In genomic region chr6:22983769-22984519, GRCm38 (mm10) we compare ENCODE assay signal across 9 mouse cellular contexts.
DNase-seq lines count a peak whose midpoint lies in the region; ATAC-seq lines count a peak whose summit lies in the region.
"Had no signal": no experiment of that assay in that cellular context is flagged by ENCODE, and none has a peak within 500 bp of the region (broad histone marks: within the 10 kb centered on the region; RNA-seq: fewer than 3 reads in every experiment).

No protein-coding gene starts in this region.

- H3K36me3 ChIP-seq in heart, embryonic 11.5 days (ENCODE audit: control insufficient read depth, insufficient read depth, low read length): no peaks in the 10 kb centered on the region
- H3K36me3 ChIP-seq in hindbrain, embryonic 14.5 days (replicated peaks; ENCODE audit: control insufficient read depth, insufficient read depth): 0 out of 2 replicates have a peak, but pooled peaks cover 7% of the 10 kb centered on the region
- no peaks in the 10 kb centered on the region for H3K36me3 ChIP-seq in liver, embryonic 11.5 days (ENCODE audit: control insufficient read depth, insufficient read depth, low read length)
- H3K36me3 ChIP-seq: limb, embryonic 12.5 days had no signal

- no peaks in the 10 kb centered on the region for H3K9me3 ChIP-seq in heart, embryonic 11.5 days (replicated peaks; ENCODE audit: control insufficient read depth, low read length)
- H3K9me3 ChIP-seq in hindbrain, embryonic 14.5 days (ENCODE audit: control insufficient read depth, low read length): peaks cover 10% of the 10 kb centered on the region
- 0 out of 2 replicates have a peak, but pooled peaks cover 3% of the 10 kb centered on the region for H3K9me3 ChIP-seq in liver, embryonic 11.5 days (ENCODE audit: control insufficient read depth, low read length)

- no peak overlapping the region for H3K27ac ChIP-seq in heart, embryonic 11.5 days (ENCODE audit: low read depth, low read length)
- H3K27ac ChIP-seq in hindbrain, embryonic 14.5 days: no peak overlapping the region
- no peak overlapping the region for H3K27ac ChIP-seq in liver, embryonic 11.5 days (ENCODE audit: low read depth, low read length)
- H3K27ac ChIP-seq: limb, embryonic 12.5 days had no signal

- H3K4me1 ChIP-seq in heart, embryonic 11.5 days (ENCODE audit: control insufficient read depth, insufficient read depth, low read length): no peaks in the 10 kb centered on the region
- H3K4me1 ChIP-seq in hindbrain, embryonic 14.5 days (replicated peaks; ENCODE audit: control insufficient read depth, insufficient read depth, low read length): 0 out of 2 replicates have a peak, but pooled peaks cover 4% of the 10 kb centered on the region
- H3K4me1 ChIP-seq in liver, embryonic 11.5 days (replicated peaks; ENCODE audit: control insufficient read depth, insufficient read depth, low read length): no peaks in the 10 kb centered on the region
- H3K4me1 ChIP-seq: limb, embryonic 12.5 days had no signal

- H3K4me3 ChIP-seq in heart, embryonic 11.5 days (ENCODE audit: low read depth, low read length): no peak overlapping the region
- H3K4me3 ChIP-seq in hindbrain, embryonic 14.5 days (replicated peaks; ENCODE audit: low read length): peak overlapping the region; percentile 16; the same call in 1 of the 2 replicates
- H3K4me3 ChIP-seq in liver, embryonic 11.5 days (ENCODE audit: low read depth, low read length): no peak overlapping the region
- H3K4me3 ChIP-seq: limb, embryonic 12.5 days had no signal

- DNase-seq in heart, adult 9 months (ENCODE audit: low spot score in 2 of 2): no peak
- DNase-seq in right cerebral cortex, adult 18-20 months: peak; percentile 1
- DNase-seq in right cerebral cortex, postnatal 25 days: no peak
- peak; percentile 78 for DNase-seq in hindbrain, embryonic 14.5 days (ENCODE audit: low spot score)
- no peak for DNase-seq in urinary bladder, postnatal 10 days (ENCODE audit: low spot score)
- DNase-seq in liver, embryonic 11.5 days (ENCODE audit: low spot score): no peak

- no peak overlapping the region for H3K9ac ChIP-seq in heart, embryonic 11.5 days (ENCODE audit: low read depth, low read length)
- H3K9ac ChIP-seq in hindbrain, embryonic 14.5 days: peak overlapping the region; percentile 46; the same call in 1 of the 2 replicates
- no peak overlapping the region for H3K9ac ChIP-seq in liver, embryonic 11.5 days (ENCODE audit: low read depth, low read length)
- H3K9ac ChIP-seq: limb, embryonic 12.5 days had no signal

- ATAC-seq in heart, embryonic 11.5 days (replicated peaks; ENCODE audit: insufficient number of reproducible peaks, low FRiP score, low TSS enrichment): no peak
- peak; percentile 73 for ATAC-seq in hindbrain, embryonic 14.5 days (ENCODE audit: low FRiP score)
- no peak for ATAC-seq in liver, embryonic 11.5 days (replicated peaks; ENCODE audit: low FRiP score)
- no peak for ATAC-seq in inflammation-experienced regulatory T-cells, adult 6 months

- WGBS in heart, embryonic 11.5 days (ENCODE audit: insufficient replicate concordance): 12% methylated on average over 9 of the region's 9 CpGs
- WGBS in hindbrain, embryonic 14.5 days: 4% methylated on average over 9 of the region's 9 CpGs
- WGBS in liver, embryonic 11.5 days: 19% methylated on average over 9 of the region's 9 CpGs

- peak overlapping the region; percentile 46 for H3K4me2 ChIP-seq in heart, embryonic 11.5 days
- H3K4me2 ChIP-seq in hindbrain, embryonic 14.5 days (replicated peaks): peak overlapping the region; percentile 47
- H3K4me2 ChIP-seq in liver, embryonic 11.5 days: no peak overlapping the region

- H3K27me3 ChIP-seq in heart, embryonic 11.5 days (ENCODE audit: control insufficient read depth, insufficient read depth, low read length): no peaks in the 10 kb centered on the region
- no peaks in the 10 kb centered on the region for H3K27me3 ChIP-seq in hindbrain, embryonic 14.5 days (ENCODE audit: control insufficient read depth, insufficient read depth, low read length)
- no peaks in the 10 kb centered on the region for H3K27me3 ChIP-seq in liver, embryonic 11.5 days (replicated peaks; ENCODE audit: control insufficient read depth, insufficient read depth, low read length)
- H3K27me3 ChIP-seq: limb, embryonic 12.5 days had no signal

Comparison
In these comparisons a context has a peak if more than half of its experiments do, and no peak if none do; other contexts are left out.
1. DNase-seq: peak in right cerebral cortex, adult 18-20 months (single experiment) and hindbrain, embryonic 14.5 days (single experiment); none in heart, adult 9 months (0 of 2), right cerebral cortex, postnatal 25 days (single experiment), urinary bladder, postnatal 10 days (single experiment) and liver, embryonic 11.5 days (single experiment).